Mouse (Mus musculus) embryonic fibroblast, embryonic 13.5 days (primary cell): Measurements from ENCODE around the gene Tspear.

Experiments used
- CTCF ChIP-seq: IDR thresholded peaks from 2 replicates; pipeline ENCODE4 v1.5.1; 2011; ENCODE audit warnings: mild to moderate bottlenecking, control low read depth, low read length, moderate library complexity, borderline replicate concordance; ENCODE audit not compliant: insufficient read depth
- POLR2A ChIP-seq: IDR thresholded peaks from 2 replicates; pipeline ENCODE4 v1.6.1; 2011; ENCODE audit warnings: low read depth, mild to moderate bottlenecking, control low read depth, low read length, moderate library complexity

- TF ChIP-seq CTCF, result no peak
- TF ChIP-seq POLR2A, result no peak
Measured at GRCm38 (mm10) chr10:77753448-77753847, 67.1 kb downstream of the Tspear start.
